Mouse (Mus musculus) intestine, postnatal 0 days (tissue): Measurements from ENCODE around the gene Vps35l. TPM values are rescaled to one million over a fixed set of nuclear protein-coding genes. Genes with fewer than 3 reads are reported as not detected.

Experiments
- ATAC-seq: fragments of 200-750 bp; cut with Nextera tagmentation; 2 replicates; pipeline ENCODE4 v1.8.0; 2017; ENCODE audit warnings: mild to moderate bottlenecking, moderate TSS enrichment, moderate library complexity
- H3K27ac ChIP-seq: fragments of 300-500 bp; sonication (generic); 2 replicates; pipeline ENCODE4 v1.5.1; 2014; ENCODE audit warnings: mild to moderate bottlenecking, low read depth, low read length, moderate library complexity
- H3K27me3 ChIP-seq: fragments of 300-500 bp; sonication (generic); replicated peaks from 2 replicates; pipeline ENCODE4 v1.6.1; 2014; ENCODE audit warnings: low read length, mixed read lengths; ENCODE audit not compliant: control insufficient read depth, insufficient read depth
- H3K36me3 ChIP-seq: fragments of 300-500 bp; sonication (generic); 2 replicates; pipeline ENCODE4 v1.6.1; 2014; ENCODE audit warnings: mild to moderate bottlenecking, moderate library complexity; ENCODE audit not compliant: control insufficient read depth, insufficient read depth
- H3K4me1 ChIP-seq: fragments of 300-500 bp; sonication (generic); replicated peaks from 2 replicates; pipeline ENCODE4 v1.6.1; 2014; ENCODE audit warnings: antibody characterized with exemption, low read length, mixed read lengths; ENCODE audit not compliant: control insufficient read depth, insufficient read depth
- H3K4me2 ChIP-seq: fragments of 300-500 bp; sonication (generic); replicated peaks from 2 replicates; pipeline ENCODE4 v1.6.1; 2014; ENCODE audit warnings: low read depth, mild to moderate bottlenecking, moderate library complexity
- H3K4me3 ChIP-seq: fragments of 300-500 bp; sonication (generic); 2 replicates; pipeline ENCODE4 v1.5.1; 2014; ENCODE audit warnings: low read depth, low read length
- H3K9ac ChIP-seq: fragments of 300-500 bp; sonication (generic); 2 replicates; pipeline ENCODE4 v1.6.1; 2014; ENCODE audit warnings: mild to moderate bottlenecking, low read depth, low read length
- H3K9me3 ChIP-seq: fragments of 300-500 bp; sonication (generic); 2 replicates; pipeline ENCODE4 v1.6.1; 2016; ENCODE audit warnings: mixed run types; ENCODE audit not compliant: control insufficient read depth
- CTCF ChIP-seq: sonication (generic); IDR thresholded peaks from 2 replicates; pipeline ENCODE4 v1.5.1; 2016; ENCODE audit warnings: low read depth, mild to moderate bottlenecking, control low read depth, antibody characterized with exemption, moderate library complexity
- WGBS: fragments of 180-500 bp; shearing (Covaris S2); extraction: QIAGEN DNeasy Blood & Tissue Kit; methylation state at CpG from one replicate; pipeline ENCODE4 v1.1.7; 2014; 5-methylcytosine and 5-hydroxymethylcytosine counted together
- polyA plus RNA-seq: library from polyadenylated mRNA; unstranded; fragments of >200 nt; fragmentation: Nextera tagmentation; extraction: Ambion mirVana; gene quantifications from 2 replicates; pipeline ENCODE4 v1.2.1, GENCODE M21; 2015

The Vps35l gene
- polyA plus RNA-seq, 1 experiment from 2014 or later: 57.8 TPM

DNA sequence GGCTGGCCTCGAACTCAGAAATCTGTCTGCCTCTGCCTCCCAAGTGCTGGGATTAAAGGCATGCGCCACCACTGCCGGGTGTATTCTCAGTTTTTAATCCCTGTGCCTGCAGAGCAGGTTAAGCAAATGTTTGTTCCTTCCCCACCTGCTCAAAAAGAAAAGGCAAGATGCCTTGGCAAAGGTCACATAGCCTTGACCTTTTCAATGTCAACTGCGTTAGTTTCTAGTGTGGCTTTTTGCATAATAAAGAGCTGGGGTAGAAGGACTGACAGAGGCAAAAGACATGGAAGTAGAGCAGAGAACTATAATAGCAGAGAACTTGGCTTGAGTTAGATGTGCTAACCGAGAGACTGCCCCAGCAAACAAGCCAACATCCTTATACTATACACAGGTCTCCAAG is 29.2 kb upstream of the Vps35l start:
- 0 out of 2 replicates have a peak, but pooled peaks cover 4% of the 10 kb centered on the region for H3K4me1 ChIP-seq
- no peak overlapping the region for H3K27ac ChIP-seq
- H3K36me3 ChIP-seq: no peaks in the 10 kb centered on the region
- no peak overlapping the region for H3K4me3 ChIP-seq
- H3K9ac ChIP-seq: no peak overlapping the region
- TF ChIP-seq CTCF: no peak
- WGBS: 73% methylated on average over 5 of the region's 5 CpGs
- H3K4me2 ChIP-seq: 0 out of 2 replicates have a peak overlapping the region, but pooled peaks have one; percentile 6
- H3K27me3 ChIP-seq: no peaks in the 10 kb centered on the region
- ATAC-seq: no peak
- no peaks in the 10 kb centered on the region for H3K9me3 ChIP-seq

DNA sequence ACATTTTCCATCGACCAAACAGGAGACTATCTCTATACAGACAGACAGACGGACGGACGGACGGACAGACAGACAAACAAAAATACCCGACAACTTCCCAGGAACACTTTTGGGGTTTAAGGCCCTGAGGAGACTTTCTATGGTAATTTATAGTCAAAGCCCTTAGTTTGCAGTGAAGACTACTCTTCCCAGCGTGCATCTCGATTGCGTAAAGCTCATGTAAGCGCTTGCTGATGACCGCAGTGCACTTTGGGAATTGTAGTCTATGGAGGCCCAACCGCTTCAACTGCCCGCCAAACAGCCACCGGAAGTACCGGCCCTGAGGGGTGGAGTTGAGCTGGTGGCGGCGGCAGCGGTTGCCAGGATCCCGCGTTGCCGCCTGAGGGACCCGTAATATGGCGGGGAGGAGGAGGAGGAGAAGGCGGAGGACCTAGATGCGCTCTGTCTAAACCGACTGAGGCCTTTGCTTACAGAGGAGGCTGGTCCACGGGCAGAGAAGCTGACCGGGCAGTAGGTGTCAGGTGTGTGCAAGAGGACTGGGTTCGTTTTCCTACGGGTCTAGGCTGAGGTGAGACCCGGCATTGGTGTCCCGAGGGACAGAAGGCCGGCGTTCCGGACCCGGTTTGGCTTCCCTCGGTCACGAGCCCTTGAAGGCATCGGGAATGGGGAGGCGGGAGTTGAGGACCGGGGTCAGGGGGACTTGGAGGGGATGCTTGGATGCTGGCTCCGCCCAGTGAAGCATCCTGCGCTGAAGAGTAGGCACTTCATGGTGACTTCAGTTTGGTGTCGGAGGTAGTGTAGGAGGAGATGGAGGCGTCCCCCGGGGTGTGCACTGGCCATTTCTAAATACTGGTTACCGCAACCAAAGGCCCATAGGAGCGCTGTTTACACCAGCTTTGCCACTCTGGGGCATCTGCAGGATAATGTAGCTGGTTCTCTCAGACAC is 27.5 kb upstream of the Vps35l start, which contains the start of gene Ccp110:
TSS of gene Ccp110 (plus strand) at position 325 of the 946 bp plus-strand sequence.
- under 1% methylated on average over 47 of the region's 48 CpGs for WGBS
- peak; percentile 87 for ATAC-seq
- Histone ChIP-seq H3K9ac (peak within 1 kb of the TSS; percentile 63), H3K27ac (no peak within 1 kb of the TSS), H3K27me3 (no peaks in the 10 kb centered on the region), H3K9me3 (no peaks in the 10 kb centered on the region), H3K36me3 (no peaks in the 10 kb centered on the region), H3K4me2 (peak within 1 kb of the TSS; percentile 94), H3K4me1 (no peaks in the 10 kb centered on the region), H3K4me3 (peak within 1 kb of the TSS; percentile 81)
- peak; percentile 42 for TF ChIP-seq CTCF

DNA sequence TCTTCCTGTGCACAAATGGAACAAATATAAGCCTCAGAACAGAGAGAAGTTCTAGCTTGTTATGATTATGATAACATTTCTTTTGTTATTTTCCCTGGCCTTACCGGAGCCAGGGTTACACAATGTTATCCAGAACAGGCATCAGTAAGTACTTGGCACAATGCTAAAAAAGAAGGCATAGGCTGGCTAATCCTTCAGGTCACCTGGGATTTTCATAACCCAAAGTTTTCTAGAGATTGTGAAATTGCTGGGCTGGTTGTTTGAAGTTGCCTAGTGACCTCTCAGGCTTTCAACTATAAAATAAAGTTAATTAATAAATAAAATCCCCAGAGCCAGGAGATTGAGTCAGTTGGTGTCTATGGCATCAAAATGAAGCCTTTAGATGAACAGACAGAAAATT is 25.2 kb upstream of the Vps35l start:
- 92% methylated on average over 1 of the region's 1 CpGs for WGBS
- Histone ChIP-seq H3K4me1 (no peaks in the 10 kb centered on the region), H3K4me3 (no peak overlapping the region), H3K9me3 (no peaks in the 10 kb centered on the region), H3K27me3 (no peaks in the 10 kb centered on the region), H3K4me2 (no peak overlapping the region), H3K27ac (no peak overlapping the region; the same call in 1 of the 2 replicates), H3K36me3 (0 out of 2 replicates have a peak, but pooled peaks cover 4% of the 10 kb centered on the region), H3K9ac (no peak overlapping the region)
- no peak for TF ChIP-seq CTCF
- no peak for ATAC-seq

DNA sequence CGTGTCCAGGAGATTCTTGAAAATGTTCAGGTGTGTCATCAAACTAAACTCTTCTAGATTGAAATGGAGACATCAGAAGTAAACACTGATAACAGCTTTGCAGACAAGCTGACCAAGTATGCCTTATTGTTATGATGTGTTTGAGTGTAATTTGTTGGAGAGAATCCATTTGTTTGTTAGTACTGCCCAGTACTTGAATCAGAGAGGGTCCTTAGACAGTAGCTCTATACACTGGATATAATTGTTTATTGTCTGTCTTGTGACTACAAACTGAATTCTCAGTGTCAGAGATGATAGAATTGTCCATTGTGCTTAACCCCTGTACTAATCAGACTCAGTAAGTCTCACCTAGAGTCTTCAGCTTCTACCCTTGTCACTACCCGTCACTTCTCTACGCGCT is 22.0 kb upstream of the Vps35l start:
- Histone ChIP-seq H3K27me3 (no peaks in the 10 kb centered on the region), H3K4me1 (no peaks in the 10 kb centered on the region), H3K27ac (no peak overlapping the region), H3K4me2 (no peak overlapping the region), H3K9me3 (no peaks in the 10 kb centered on the region), H3K4me3 (no peak overlapping the region), H3K9ac (no peak overlapping the region), H3K36me3 (peaks cover 17% of the 10 kb centered on the region)
- no peak for TF ChIP-seq CTCF
- 93% methylated on average over 4 of the region's 4 CpGs for WGBS
- ATAC-seq: no peak

DNA sequence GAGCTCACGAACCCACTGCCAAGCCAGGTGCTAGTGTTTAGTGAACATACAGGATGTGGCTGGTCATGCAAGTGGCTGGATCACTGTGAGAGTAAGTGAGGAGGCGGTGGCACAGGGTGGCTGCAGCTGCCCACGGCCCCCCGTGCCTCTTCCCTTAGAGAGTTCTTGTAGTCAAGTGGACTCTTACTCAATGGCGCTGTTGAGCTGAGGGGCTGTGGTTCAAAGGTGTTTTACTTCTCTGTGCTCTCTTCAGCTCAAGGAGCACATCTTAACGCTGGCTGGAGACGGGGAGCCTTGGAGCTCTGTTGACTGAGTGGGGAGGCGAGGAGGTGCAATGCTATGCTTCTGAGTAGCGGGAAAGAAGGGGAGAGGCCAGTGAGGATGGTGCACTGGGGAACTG is 16.1 kb upstream of the Vps35l start:
- H3K9me3 ChIP-seq: no peaks in the 10 kb centered on the region
- ATAC-seq: no peak
- TF ChIP-seq CTCF: no peak
- H3K4me2 ChIP-seq: no peak overlapping the region
- H3K36me3 ChIP-seq: peaks cover 38% of the 10 kb centered on the region
- H3K4me1 ChIP-seq: no peaks in the 10 kb centered on the region
- no peak overlapping the region for H3K27ac ChIP-seq
- no peak overlapping the region for H3K4me3 ChIP-seq
- WGBS: 90% methylated on average over 9 of the region's 9 CpGs
- H3K27me3 ChIP-seq: no peaks in the 10 kb centered on the region
- no peak overlapping the region for H3K9ac ChIP-seq

DNA sequence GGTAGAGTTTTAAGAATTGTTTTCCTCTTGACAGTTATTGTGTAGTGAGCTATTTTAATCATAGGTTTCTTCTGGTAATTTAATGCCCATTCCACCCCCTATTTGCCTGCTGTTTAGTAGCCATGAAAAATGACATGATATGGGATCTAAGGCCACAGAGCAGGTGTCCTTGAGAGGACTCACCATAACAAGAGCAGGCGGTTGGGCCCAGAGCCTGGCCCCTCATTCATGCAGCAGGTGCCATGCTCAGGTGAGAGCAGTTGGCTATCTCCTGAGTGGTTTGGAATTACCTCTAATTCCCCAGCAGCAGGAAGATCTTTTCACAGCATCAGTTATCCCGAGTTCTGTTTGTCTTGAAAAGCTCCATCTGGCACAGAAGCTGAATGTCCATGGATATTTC is 14.6 kb upstream of the Vps35l start:
- WGBS: 79% methylated on average over 2 of the region's 2 CpGs
- Histone ChIP-seq H3K4me1 (no peaks in the 10 kb centered on the region), H3K4me2 (no peak overlapping the region), H3K4me3 (no peak overlapping the region), H3K9me3 (no peaks in the 10 kb centered on the region), H3K36me3 (peaks cover 42% of the 10 kb centered on the region), H3K9ac (no peak overlapping the region), H3K27me3 (no peaks in the 10 kb centered on the region), H3K27ac (no peak overlapping the region)
- no peak for TF ChIP-seq CTCF
- no peak for ATAC-seq
